ENCODE assay signal across 14 mouse cellular contexts in genomic region chr10:127570384-127570783, GRCm38 (mm10). TPM values are rescaled to one million over a fixed set of nuclear protein-coding genes. Genes with fewer than 3 reads are reported as not detected.
A peak's percentile ranks its signal among the peaks of the same experiment; 100 is the strongest.
DNase-seq lines count a peak whose midpoint lies in the region; ATAC-seq and TF ChIP-seq lines count a peak whose summit lies in the region.
"Had no signal": no experiment of that assay in that cellular context is flagged by ENCODE, and none has a peak within 500 bp of the region (broad histone marks: within the 10 kb centered on the region; RNA-seq: fewer than 3 reads in every experiment).

No protein-coding gene starts in this region.

- peak overlapping the region; percentile 9; the same call in 1 of the 2 replicates for H3K27ac ChIP-seq in lung, embryonic 14.5 days (ENCODE audit: low read depth)
- H3K27ac ChIP-seq in liver, embryonic 16.5 days (ENCODE audit: low read length), result 0 out of 2 replicates have a peak overlapping the region, but pooled peaks have one; percentile 5
- H3K27ac ChIP-seq in stomach, embryonic 14.5 days (ENCODE audit: low read length), result no peak overlapping the region; the same call in 1 of the 2 replicates
- no peak overlapping the region for H3K27ac ChIP-seq in hindbrain, embryonic 11.5 days (ENCODE audit: low read depth, low read length)
- H3K27ac ChIP-seq: limb, embryonic 12.5 days had no signal

- H3K9ac ChIP-seq in lung, embryonic 14.5 days, result no peak overlapping the region
- no peak overlapping the region for H3K9ac ChIP-seq in liver, embryonic 16.5 days (ENCODE audit: low read depth, low read length)
- no peak overlapping the region for H3K9ac ChIP-seq in stomach, embryonic 14.5 days (replicated peaks; ENCODE audit: low read depth, low read length)
- H3K9ac ChIP-seq in hindbrain, embryonic 11.5 days (ENCODE audit: low read depth, low read length), result no peak overlapping the region
- H3K9ac ChIP-seq: limb, embryonic 12.5 days had no signal

- TF ChIP-seq POLR2A in lung, adult 2 months (IDR thresholded peaks at IDR 0.05; ENCODE audit: borderline replicate concordance, extremely low read depth, low read depth, low read length), result no peak

- no peak overlapping the region for H3K4me2 ChIP-seq in lung, embryonic 14.5 days
- H3K4me2 ChIP-seq in liver, embryonic 16.5 days (ENCODE audit: low read depth, low read length), result no peak overlapping the region
- H3K4me2 ChIP-seq in stomach, embryonic 14.5 days (replicated peaks; ENCODE audit: low read depth, low read length), result no peak overlapping the region
- no peak overlapping the region for H3K4me2 ChIP-seq in hindbrain, embryonic 11.5 days (replicated peaks; ENCODE audit: low read depth, low read length)
- H3K4me2 ChIP-seq: limb, embryonic 12.5 days had no signal

- no peak overlapping the region for H3K4me3 ChIP-seq in lung, embryonic 14.5 days (ENCODE audit: low read depth, low read length)
- H3K4me3 ChIP-seq in lung, adult 2 months (replicated peaks; ENCODE audit: extremely low read depth, low read depth, low read length), result no peak overlapping the region
- no peak overlapping the region for H3K4me3 ChIP-seq in liver, embryonic 16.5 days (ENCODE audit: low read depth, low read length)
- H3K4me3 ChIP-seq in stomach, embryonic 14.5 days (ENCODE audit: low read depth, low read length), result no peak overlapping the region
- H3K4me3 ChIP-seq in hindbrain, embryonic 11.5 days (ENCODE audit: low read depth, low read length), result no peak overlapping the region
- H3K4me3 ChIP-seq: limb, embryonic 12.5 days had no signal

- no peaks in the 10 kb centered on the region for H3K27me3 ChIP-seq in lung, embryonic 14.5 days (ENCODE audit: insufficient read depth, low read length)
- H3K27me3 ChIP-seq in liver, embryonic 16.5 days (ENCODE audit: control insufficient read depth, insufficient read depth, low read depth, low read length), result no peaks in the 10 kb centered on the region
- no peaks in the 10 kb centered on the region for H3K27me3 ChIP-seq in stomach, embryonic 14.5 days (ENCODE audit: control insufficient read depth, insufficient read depth, low read length)
- no peaks in the 10 kb centered on the region for H3K27me3 ChIP-seq in hindbrain, embryonic 11.5 days (ENCODE audit: control insufficient read depth, insufficient read depth, low read length)
- H3K27me3 ChIP-seq: limb, embryonic 12.5 days had no signal

- no peak for TF ChIP-seq CTCF in lung, embryonic 14.5 days (IDR thresholded peaks at IDR 0.05; ENCODE audit: low read depth)
- TF ChIP-seq CTCF in lung, adult 2 months (IDR thresholded peaks at IDR 0.05; ENCODE audit: insufficient read depth, low read length), result no peak

- H3K36me3 ChIP-seq in lung, embryonic 14.5 days (ENCODE audit: insufficient read depth), result peaks cover 83% of the 10 kb centered on the region
- peaks cover 9% of the 10 kb centered on the region for H3K36me3 ChIP-seq in liver, embryonic 16.5 days (ENCODE audit: control insufficient read depth, insufficient read depth)
- H3K36me3 ChIP-seq in stomach, embryonic 14.5 days (ENCODE audit: control insufficient read depth, insufficient read depth, low read length), result peaks cover 77% of the 10 kb centered on the region
- H3K36me3 ChIP-seq in hindbrain, embryonic 11.5 days (ENCODE audit: control insufficient read depth, insufficient read depth, low read length), result peaks cover 26% of the 10 kb centered on the region; the same call in 1 of the 2 replicates

- WGBS in lung, embryonic 14.5 days, result 53% methylated on average over 6 of the region's 6 CpGs
- WGBS in lung, adult 2 months, result 44% methylated on average over 6 of the region's 6 CpGs
- 26% methylated on average over 6 of the region's 6 CpGs for WGBS in liver, embryonic 16.5 days (ENCODE audit: insufficient replicate concordance)
- WGBS in stomach, embryonic 14.5 days, result 55% methylated on average over 6 of the region's 6 CpGs
- WGBS in hindbrain, embryonic 11.5 days, result 90% methylated on average over 6 of the region's 6 CpGs

- no peaks in the 10 kb centered on the region for H3K9me3 ChIP-seq in lung, embryonic 14.5 days (ENCODE audit: low read depth, low read length)
- H3K9me3 ChIP-seq in liver, embryonic 16.5 days (replicated peaks; ENCODE audit: control insufficient read depth, low read length), result no peaks in the 10 kb centered on the region
- H3K9me3 ChIP-seq in stomach, embryonic 14.5 days (ENCODE audit: control insufficient read depth, low read depth, low read length), result no peaks in the 10 kb centered on the region
- no peaks in the 10 kb centered on the region for H3K9me3 ChIP-seq in hindbrain, embryonic 11.5 days (ENCODE audit: control insufficient read depth, low read length)
- H3K9me3 ChIP-seq: limb, embryonic 12.5 days had no signal

- peak; percentile 22; the same call in 1 of the 2 replicates for ATAC-seq in lung, embryonic 14.5 days (ENCODE audit: insufficient read depth)
- peak; percentile 61; the same call in 1 of the 2 replicates for ATAC-seq in common myeloid progenitor, adult 5-6 weeks (replicated peaks; ENCODE audit: low read depth, poor library complexity, severe bottlenecking)
- peak; percentile 80 for ATAC-seq in liver, embryonic 16.5 days (ENCODE audit: low read depth)
- ATAC-seq in stomach, embryonic 14.5 days (ENCODE audit: insufficient number of reproducible peaks, insufficient read depth, low FRiP score, low read depth), result peak; percentile 74
- ATAC-seq in hindbrain, embryonic 11.5 days (ENCODE audit: low FRiP score), result no peak

- H3K4me1 ChIP-seq in lung, embryonic 14.5 days (ENCODE audit: insufficient read depth), result no peaks in the 10 kb centered on the region
- H3K4me1 ChIP-seq in lung, adult 2 months (ENCODE audit: control insufficient read depth, insufficient read depth, low read length), result no peaks in the 10 kb centered on the region
- peaks cover 17% of the 10 kb centered on the region for H3K4me1 ChIP-seq in liver, embryonic 16.5 days (ENCODE audit: control insufficient read depth, low read depth, low read length)
- H3K4me1 ChIP-seq in stomach, embryonic 14.5 days (ENCODE audit: control insufficient read depth, insufficient read depth, low read length), result peaks cover 4% of the 10 kb centered on the region; the same call in 1 of the 2 replicates
- no peaks in the 10 kb centered on the region for H3K4me1 ChIP-seq in hindbrain, embryonic 11.5 days (replicated peaks; ENCODE audit: control insufficient read depth, insufficient read depth, low read length)
- H3K4me1 ChIP-seq: limb, embryonic 12.5 days had no signal

- peak; percentile 42 for DNase-seq in lung, embryonic 14.5 days
- no peak for DNase-seq in lung, adult 2 months
- DNase-seq in frontal cortex, postnatal 10 days (ENCODE audit: low spot score in 2 of 2), result no peak
- DNase-seq in layer of hippocampus, postnatal 14 days (ENCODE audit: low spot score in 2 of 2), result no peak
- no peak for DNase-seq in hindbrain, embryonic 11.5 days (ENCODE audit: low spot score)
- DNase-seq: adrenal gland, adult 2 months; cerebellum, postnatal 25 days; heart, postnatal 10 days; kidney, adult 2 months; thymus, postnatal 36 days had no signal

RNA-seq across cellular contexts. Expression of gene Nxph4, which starts 36.0 kb away (rescaled TPM):
- 0.14 and 0.22 TPM in 2 replicates for polyA plus RNA-seq in lung, embryonic 14.5 days (2014; fragmentation: Nextera tagmentation; extraction: Ambion mirVana)
- 0.23 and 0.24 TPM in 2 replicates for polyA plus RNA-seq in lung, adult 2 months (2012; rRNA removed)
- total RNA-seq in common myeloid progenitor, adult 5-6 weeks (2017), result not detected in 2 replicates
- 0.14 TPM in 1 of 2 replicates, not detected in the other for polyA plus RNA-seq in liver, embryonic 16.5 days (2015; fragmentation: Nextera tagmentation; extraction: Ambion mirVana)
- polyA plus RNA-seq in stomach, embryonic 14.5 days (2014; fragmentation: Nextera tagmentation; extraction: Ambion mirVana), result 3.8 and 4.8 TPM in 2 replicates
- total RNA-seq in layer of hippocampus, postnatal 14 days (2021), result 1 to 10 TPM; 2.7 TPM
- polyA plus RNA-seq in hindbrain, embryonic 11.5 days (2014; fragmentation: Nextera tagmentation; extraction: Ambion mirVana), result 54.5 and 59.8 TPM in 2 replicates

RNA-seq across cellular contexts. Expression of gene Shmt2, which starts 48.1 kb away (rescaled TPM):
- polyA plus RNA-seq in lung, embryonic 14.5 days (2014; fragmentation: Nextera tagmentation; extraction: Ambion mirVana), result 99.6 and 101 TPM in 2 replicates
- polyA plus RNA-seq in lung, adult 2 months (2012; rRNA removed), result 40.3 and 57.7 TPM in 2 replicates
- 115 and 119 TPM in 2 replicates for total RNA-seq in common myeloid progenitor, adult 5-6 weeks (2017)
- 180 and 183 TPM in 2 replicates for polyA plus RNA-seq in liver, embryonic 16.5 days (2015; fragmentation: Nextera tagmentation; extraction: Ambion mirVana)
- polyA plus RNA-seq in stomach, embryonic 14.5 days (2014; fragmentation: Nextera tagmentation; extraction: Ambion mirVana), result 107 and 121 TPM in 2 replicates
- 10 to 100 TPM; 33.0 to 35.5 TPM for total RNA-seq in layer of hippocampus, postnatal 14 days (2021)
- 70.3 and 70.4 TPM in 2 replicates for polyA plus RNA-seq in hindbrain, embryonic 11.5 days (2014; fragmentation: Nextera tagmentation; extraction: Ambion mirVana)

RNA-seq across cellular contexts. Expression of gene Lrp1, which starts 50.6 kb away (rescaled TPM):
- 68.7 and 73.0 TPM in 2 replicates for polyA plus RNA-seq in lung, embryonic 14.5 days (2014; fragmentation: Nextera tagmentation; extraction: Ambion mirVana)
- 215 and 248 TPM in 2 replicates for polyA plus RNA-seq in lung, adult 2 months (2012; rRNA removed)
- total RNA-seq in common myeloid progenitor, adult 5-6 weeks (2017), result 0.97 and 3.2 TPM in 2 replicates
- 31.9 and 36.3 TPM in 2 replicates for polyA plus RNA-seq in liver, embryonic 16.5 days (2015; fragmentation: Nextera tagmentation; extraction: Ambion mirVana)
- 98.0 and 99.3 TPM in 2 replicates for polyA plus RNA-seq in stomach, embryonic 14.5 days (2014; fragmentation: Nextera tagmentation; extraction: Ambion mirVana)
- total RNA-seq in layer of hippocampus, postnatal 14 days (2021), result 100 to 1,000 TPM; 287 to 301 TPM
- polyA plus RNA-seq in hindbrain, embryonic 11.5 days (2014; fragmentation: Nextera tagmentation; extraction: Ambion mirVana), result 66.3 and 67.1 TPM in 2 replicates

RNA-seq across cellular contexts. Expression of gene Ndufa4l2, which starts 55.6 kb away (rescaled TPM):
- polyA plus RNA-seq in lung, embryonic 14.5 days (2014; fragmentation: Nextera tagmentation; extraction: Ambion mirVana), result 36.4 and 44.9 TPM in 2 replicates
- polyA plus RNA-seq in lung, adult 2 months (2012; rRNA removed), result 107 and 124 TPM in 2 replicates
- not detected in 2 replicates for total RNA-seq in common myeloid progenitor, adult 5-6 weeks (2017)
- 62.5 and 67.9 TPM in 2 replicates for polyA plus RNA-seq in liver, embryonic 16.5 days (2015; fragmentation: Nextera tagmentation; extraction: Ambion mirVana)
- polyA plus RNA-seq in stomach, embryonic 14.5 days (2014; fragmentation: Nextera tagmentation; extraction: Ambion mirVana), result 81.3 and 84.3 TPM in 2 replicates
- 1 to 10 TPM; 4.8 to 6.9 TPM for total RNA-seq in layer of hippocampus, postnatal 14 days (2021)
- polyA plus RNA-seq in hindbrain, embryonic 11.5 days (2014; fragmentation: Nextera tagmentation; extraction: Ambion mirVana), result 6.5 and 7.0 TPM in 2 replicates

Comparison
In these comparisons a context has a peak if more than half of its experiments do, and no peak if none do; other contexts are left out.
1. H3K27ac ChIP-seq: peak in lung, embryonic 14.5 days (single experiment) and liver, embryonic 16.5 days (single experiment); none in stomach, embryonic 14.5 days (single experiment) and hindbrain, embryonic 11.5 days (single experiment).